Mouse (Mus musculus): Measurements from ENCODE around the gene Igfn1.

GRCm38 (mm10) chr1:135906736-135907135 lies 99.4 kb downstream of the Igfn1 start:
- TF ChIP-seq CTCF (IDR thresholded peaks at IDR 0.05; ENCODE audit: extremely low read depth, insufficient read depth, low read length) (no peak), POLR2A (IDR thresholded peaks at IDR 0.05; ENCODE audit: extremely low read depth, insufficient read depth, low read length) (no peak)

All from cortical plate, adult 2 months (tissue).